Mouse (Mus musculus): ENCODE data around the gene Psmg4.
A peak's percentile ranks its signal among the peaks of the same experiment; 100 is the strongest.

- no peak for TF ChIP-seq CTCF (IDR thresholded peaks at IDR 0.05)
- TF ChIP-seq EP300 (IDR thresholded peaks at IDR 0.05), result peak; percentile 89
Measured at GRCm38 (mm10) chr13:34207714-34208470, 45.1 kb downstream of the Psmg4 start.

All from lung, postnatal 0 days (tissue).